Mouse (Mus musculus) gonadal fat pad, adult 2 months (tissue): ENCODE measurements at regions not wholly inside any gene's neighbourhood (a gene's known extent, or its start where the extent isn't known, plus 50 kb on each side); places are given as distances from the start of the nearest gene placed in this dataset.

Experiments
- DNase-seq: peaks from one replicate; pipeline ENCODE4 v3.0.0-alpha.2; 2012; ENCODE audit warnings: low read depth

GRCm38 (mm10) chr14:98834316-98834715 lies 159.8 kb downstream of the Rpl36a-ps1 start:
- DNase-seq, result no peak

GRCm38 (mm10) chr14:98833230-98833999 lies 160.7 kb downstream of the Rpl36a-ps1 start:
- no peak for DNase-seq

- no peak for DNase-seq
Measured at GRCm38 (mm10) chr14:98832401-98832800, 161.7 kb downstream of the Rpl36a-ps1 start.

GRCm38 (mm10) chr14:98829958-98830633 lies 164.0 kb downstream of the Rpl36a-ps1 start:
- DNase-seq, result no peak

- no peak for DNase-seq
Measured at GRCm38 (mm10) chr14:98827490-98827889, 166.6 kb downstream of the Rpl36a-ps1 start.

GRCm38 (mm10) chr14:98813657-98814056 lies 180.5 kb downstream of the Rpl36a-ps1 start:
- no peak for DNase-seq

GRCm38 (mm10) chr14:98810259-98811042 lies 183.7 kb downstream of the Rpl36a-ps1 start:
- DNase-seq, result no peak

- DNase-seq, result no peak
Measured at GRCm38 (mm10) chr14:98808117-98808516, 186.0 kb downstream of the Rpl36a-ps1 start.

- no peak for DNase-seq
Measured at GRCm38 (mm10) chr14:98805066-98805465, 189.1 kb downstream of the Rpl36a-ps1 start.

- no peak for DNase-seq
Measured at GRCm38 (mm10) chr14:98801293-98801692, 192.8 kb downstream of the Rpl36a-ps1 start.

GRCm38 (mm10) chr14:98791970-98792369 lies 202.1 kb downstream of the Rpl36a-ps1 start:
- no peak for DNase-seq

- DNase-seq, result no peak
Measured at GRCm38 (mm10) chr14:98791232-98791906, 202.7 kb downstream of the Rpl36a-ps1 start.

GRCm38 (mm10) chr14:98789794-98790193 lies 204.3 kb downstream of the Rpl36a-ps1 start:
- DNase-seq, result no peak

GRCm38 (mm10) chr14:98781711-98782110 lies 212.4 kb downstream of the Rpl36a-ps1 start:
- DNase-seq, result no peak

- no peak for DNase-seq
Measured at GRCm38 (mm10) chr14:98772080-98772479, 222.0 kb downstream of the Rpl36a-ps1 start.

- DNase-seq, result no peak
Measured at GRCm38 (mm10) chr14:98768845-98769244, 225.3 kb downstream of the Rpl36a-ps1 start.

GRCm38 (mm10) chr14:98767481-98767880 lies 226.6 kb downstream of the Rpl36a-ps1 start:
- no peak for DNase-seq

- DNase-seq, result peak; percentile 12
Measured at GRCm38 (mm10) chr14:98765358-98765757, 228.8 kb downstream of the Rpl36a-ps1 start.

- no peak for DNase-seq
Measured at GRCm38 (mm10) chr14:98750766-98751165, 243.4 kb downstream of the Rpl36a-ps1 start.

GRCm38 (mm10) chr14:98749086-98750027 lies 244.8 kb downstream of the Rpl36a-ps1 start:
- no peak for DNase-seq
